Mouse (Mus musculus): ENCODE measurements around the gene Cacnb2.

- TF ChIP-seq SIN3A (IDR thresholded peaks at IDR 0.05; ENCODE audit: low read length) (no peak), E2F4 (IDR thresholded peaks at IDR 0.05; ENCODE audit: borderline replicate concordance, low read depth, low read length) (no peak), CTCF (IDR thresholded peaks at IDR 0.05 in 2 of 3, conservative IDR thresholded peaks at IDR 0.05 in 1 of 3; ENCODE audit: control insufficient read depth in 1 of 3, insufficient read depth in 1 of 3, low read depth in 2 of 3, low read length in 3 of 3, poor library complexity in 1 of 3, severe bottlenecking in 1 of 3) (no peak), POLR2A (IDR thresholded peaks at IDR 0.05; ENCODE audit: control insufficient read depth in 1 of 2, insufficient read depth in 1 of 2, low read depth in 1 of 2, low read length in 2 of 2, poor library complexity in 1 of 2) (no peak), ZKSCAN1 (IDR thresholded peaks at IDR 0.05; ENCODE audit: low read depth, low read length) (no peak), TAL1 (IDR thresholded peaks at IDR 0.05; ENCODE audit: low read length) (no peak), POLR2AphosphoS2 (IDR thresholded peaks at IDR 0.05; ENCODE audit: low read length) (no peak), HCFC1 (IDR thresholded peaks at IDR 0.05; ENCODE audit: low read depth, low read length) (no peak), MAFK (IDR thresholded peaks at IDR 0.05; ENCODE audit: borderline replicate concordance, low read depth, low read length) (no peak), NELFE (IDR thresholded peaks at IDR 0.05; ENCODE audit: low read depth, low read length) (no peak), EP300 (IDR thresholded peaks at IDR 0.05; ENCODE audit: low read depth in 1 of 2, low read length in 2 of 2) (no peak), JUND (IDR thresholded peaks at IDR 0.05; ENCODE audit: low read depth, low read length) (no peak)
Measured at GRCm38 (mm10) chr2:14656673-14657072, 53.8 kb downstream of the Cacnb2 start.

Data from MEL (cell line).